Mouse (Mus musculus) forelimb bud, embryonic 11.5 days (tissue): ENCODE results near the gene 1700025G04Rik.

Source experiments
- DNase-seq: peaks from one replicate; pipeline ENCODE4 v3.0.0-alpha.2; 2012; ENCODE audit warnings: low read depth, low spot score

1700025G04Rik gene

DNA sequence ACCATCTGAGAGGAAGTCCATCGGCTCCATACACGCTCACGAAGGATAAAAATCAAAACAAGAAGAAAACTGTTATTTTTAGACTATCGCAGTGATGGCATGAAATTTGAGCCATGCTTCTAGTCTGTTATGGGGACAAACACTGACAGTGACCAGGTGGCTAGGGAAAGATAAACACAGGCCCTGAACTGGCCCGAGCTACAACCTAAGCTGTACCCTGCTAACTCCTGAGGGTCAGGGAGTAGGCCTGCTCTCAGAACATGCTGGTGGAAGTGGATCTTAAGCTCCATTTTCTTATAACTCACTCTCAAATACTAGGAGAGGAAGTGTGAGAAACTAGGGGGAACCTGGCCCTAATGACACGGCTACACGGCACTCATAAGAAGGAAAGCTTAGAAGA, 126.7 kb downstream of the 1700025G04Rik start:
- DNase-seq = no peak

DNA sequence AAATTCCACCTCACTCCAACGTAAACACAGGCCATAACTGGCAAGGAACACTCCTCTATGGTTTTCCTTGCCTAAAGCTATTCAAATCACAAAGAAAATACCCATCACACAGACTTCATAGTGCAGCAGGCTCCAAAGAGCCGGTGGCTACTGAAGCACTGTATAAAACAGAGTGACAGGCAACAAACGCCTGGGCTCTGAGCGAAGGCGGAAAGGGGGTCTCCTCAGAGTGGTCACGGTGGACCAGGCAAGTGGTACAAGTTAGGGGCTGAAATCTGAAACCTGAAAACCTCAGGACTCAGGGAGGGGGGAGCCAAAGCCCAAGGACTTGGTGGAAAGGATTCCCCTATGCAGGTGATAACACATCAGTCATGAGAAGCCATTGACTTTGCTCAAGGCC, 127.8 kb downstream of the 1700025G04Rik start:
- DNase-seq = no peak

DNA sequence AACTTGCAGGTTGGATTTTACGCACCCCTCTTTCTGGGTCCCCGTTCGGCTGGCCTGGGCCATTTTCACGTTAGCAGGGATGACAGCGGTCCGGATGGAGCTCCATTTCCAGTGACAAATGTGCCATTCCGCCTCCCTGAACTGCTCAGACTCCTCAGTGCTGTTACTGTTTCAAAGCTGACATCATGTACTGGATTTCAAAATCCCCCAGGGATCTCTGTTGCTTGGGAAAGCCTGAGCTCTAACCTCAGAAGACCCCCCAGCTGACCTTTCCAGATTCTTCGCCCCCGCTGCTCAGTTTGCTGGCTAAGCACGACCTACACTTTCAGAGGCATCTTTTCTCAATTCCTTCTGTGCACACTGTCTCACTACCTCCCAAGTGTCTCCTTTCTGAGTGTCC, 128.7 kb downstream of the 1700025G04Rik start:
- no peak for DNase-seq

GRCm38 (mm10) chr1:151959010-151959409, 130.9 kb downstream of the 1700025G04Rik start:
- no peak for DNase-seq

GRCm38 (mm10) chr1:151958442-151958841, 131.5 kb downstream of the 1700025G04Rik start:
- DNase-seq = no peak

GRCm38 (mm10) chr1:151957669-151958068, 132.3 kb downstream of the 1700025G04Rik start:
- DNase-seq = no peak

DNA sequence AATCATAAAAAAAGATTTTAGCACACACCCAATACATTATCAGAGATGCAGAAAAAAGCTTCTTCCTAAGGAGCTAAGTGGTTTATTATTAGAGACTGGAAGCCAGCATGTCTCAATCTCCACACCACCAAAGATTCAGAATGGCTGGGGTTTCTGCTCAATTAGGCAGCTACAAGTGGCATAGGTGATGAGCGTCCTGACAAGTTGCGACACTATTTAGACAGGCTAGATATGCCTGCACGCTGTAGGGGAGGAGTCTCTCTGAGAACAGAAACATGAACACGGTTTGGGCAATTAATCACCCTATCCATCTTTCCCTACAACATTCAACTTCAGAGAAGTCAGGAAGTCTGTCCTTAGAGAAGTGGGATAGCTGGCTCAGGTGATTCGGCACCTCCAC, 134.1 kb downstream of the 1700025G04Rik start:
- no peak for DNase-seq

DNA sequence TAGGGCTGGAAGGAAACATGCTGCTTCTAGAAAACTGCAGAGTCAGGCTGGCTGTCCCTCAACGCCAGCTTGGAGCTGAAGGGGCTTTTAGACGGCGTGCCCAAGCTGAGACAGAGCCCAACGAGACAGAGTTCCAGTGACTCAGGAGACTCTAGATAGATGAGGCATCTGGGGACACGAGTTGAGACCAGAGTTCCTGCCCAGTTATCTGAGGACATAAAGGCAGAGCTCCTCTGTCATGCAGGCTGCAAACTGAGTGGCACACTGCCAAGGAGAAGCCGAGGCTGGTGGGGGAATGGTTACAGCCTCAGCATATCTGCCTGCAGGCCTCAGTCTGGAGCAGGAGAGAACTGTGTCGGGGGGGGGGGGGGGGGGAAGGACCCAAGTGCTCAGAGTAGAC, 136.4 kb downstream of the 1700025G04Rik start:
- no peak for DNase-seq

- DNase-seq = no peak
Measured at GRCm38 (mm10) chr1:151948065-151948464, 141.9 kb downstream of the 1700025G04Rik start.

GRCm38 (mm10) chr1:151947571-151947970, 142.4 kb downstream of the 1700025G04Rik start:
- DNase-seq = no peak

DNA sequence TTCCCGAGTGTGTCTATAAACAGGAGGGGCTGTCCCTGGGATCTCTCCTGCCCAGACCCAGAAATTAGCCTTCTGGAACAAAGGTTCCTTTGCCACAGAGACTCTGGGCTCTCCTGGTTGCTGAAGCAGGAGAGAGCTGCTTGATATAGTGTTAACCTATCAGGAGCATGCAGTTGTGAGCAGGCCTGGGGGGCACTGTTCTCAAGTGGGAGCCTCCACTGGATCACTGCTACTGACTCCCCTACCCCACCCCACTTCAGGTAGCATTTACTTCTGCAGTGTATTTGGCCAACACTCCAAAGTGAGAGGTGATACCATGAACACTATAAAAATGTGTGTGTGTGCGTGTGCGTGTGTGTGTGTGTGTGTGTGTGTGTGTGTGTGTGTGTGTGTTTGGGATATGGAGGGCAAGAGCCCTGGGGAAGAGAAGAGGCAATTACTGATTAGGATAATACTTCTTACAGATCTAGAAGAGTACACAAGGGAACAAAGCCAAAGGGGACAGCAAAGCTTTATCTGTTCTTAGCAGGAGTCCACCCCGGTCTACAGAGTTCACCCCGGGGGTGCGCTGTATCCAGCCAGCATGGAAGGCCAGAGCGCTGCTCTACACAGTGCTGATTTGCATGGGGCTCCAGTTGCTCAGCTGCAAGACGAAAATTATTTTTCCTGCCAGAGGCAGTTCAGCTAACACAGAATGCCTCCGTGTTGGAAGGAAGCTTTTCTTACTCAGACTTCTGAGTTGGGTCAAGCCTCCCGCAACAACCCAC, 145.3 kb downstream of the 1700025G04Rik start:
- no peak for DNase-seq

DNA sequence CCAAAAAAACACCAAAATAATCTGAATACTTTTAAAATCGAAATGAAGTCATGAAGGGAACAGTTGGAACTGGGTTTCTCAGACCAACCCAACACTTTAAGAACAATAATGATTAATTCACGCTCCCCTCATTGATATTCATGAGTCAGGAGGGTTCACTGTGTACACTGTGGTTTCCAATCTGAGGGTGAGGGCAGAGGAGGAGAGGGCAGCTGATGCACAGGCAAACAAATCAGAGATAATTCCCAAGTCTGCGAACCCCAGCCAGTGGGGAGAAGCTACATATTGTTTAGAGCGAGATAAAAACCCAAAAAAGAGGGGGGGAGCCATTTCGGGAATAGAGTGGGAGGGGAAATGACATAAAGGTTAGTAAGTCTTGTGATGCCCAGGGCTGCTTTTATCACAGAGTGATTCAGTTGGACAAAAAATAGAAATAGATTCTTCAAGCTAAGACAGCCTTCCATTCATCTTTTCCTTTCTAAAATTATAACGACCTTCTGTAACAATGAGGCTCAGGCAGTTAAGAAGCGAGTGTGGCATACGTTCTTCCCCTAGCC, 146.2 kb downstream of the 1700025G04Rik start:
- no peak for DNase-seq

DNA sequence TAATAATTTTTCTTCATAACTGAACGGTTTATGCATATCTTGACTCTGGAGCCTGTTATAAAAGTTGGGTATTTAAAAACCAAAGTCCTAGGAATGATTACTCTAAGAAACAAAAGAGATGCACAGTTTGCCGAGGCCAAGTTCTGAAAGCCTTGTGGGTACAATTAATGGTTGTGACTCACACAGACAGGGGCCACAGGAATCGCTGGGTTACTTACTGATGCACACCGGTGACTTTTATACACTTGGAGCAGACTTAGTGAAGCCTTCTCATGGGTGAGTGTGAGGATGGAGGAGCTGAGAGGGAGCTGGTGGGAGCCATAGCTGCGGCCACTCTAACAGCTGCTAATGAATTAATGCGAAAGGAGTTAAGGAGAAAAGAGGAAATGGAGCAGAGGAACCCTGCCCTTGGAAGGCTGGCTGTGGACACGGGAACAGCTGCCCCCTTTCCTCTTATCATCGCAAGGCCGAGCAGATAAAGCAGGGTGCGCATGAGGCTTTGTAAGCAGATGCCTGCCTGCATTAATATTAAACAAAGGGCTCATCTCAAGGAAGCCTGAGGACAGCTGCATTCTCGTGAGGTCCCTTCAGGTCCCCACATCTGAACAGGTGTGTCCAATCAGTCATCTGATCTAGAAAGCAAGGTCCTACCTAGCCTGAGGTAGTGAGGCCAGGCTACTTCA, 146.8 kb downstream of the 1700025G04Rik start:
- DNase-seq = no peak

DNA sequence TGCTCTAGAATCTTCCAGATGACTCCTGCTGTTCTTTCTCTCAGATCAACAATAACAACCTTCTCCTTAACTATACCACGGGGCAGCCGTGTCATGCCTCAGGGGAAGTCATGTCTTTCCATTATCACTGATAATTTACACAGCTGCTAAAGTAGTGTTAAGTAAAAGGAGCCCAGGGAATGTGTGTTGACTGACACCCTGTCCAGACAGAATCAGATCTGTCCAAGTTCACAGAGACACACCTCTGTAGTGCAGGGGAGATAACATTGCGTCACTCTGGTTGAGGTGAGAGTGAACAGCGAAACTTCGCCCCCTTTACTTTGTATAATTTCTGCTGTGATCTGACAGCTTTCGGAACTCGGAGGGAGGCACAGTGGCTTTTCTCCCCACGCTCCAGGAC, 149.9 kb downstream of the 1700025G04Rik start:
- no peak for DNase-seq

DNA sequence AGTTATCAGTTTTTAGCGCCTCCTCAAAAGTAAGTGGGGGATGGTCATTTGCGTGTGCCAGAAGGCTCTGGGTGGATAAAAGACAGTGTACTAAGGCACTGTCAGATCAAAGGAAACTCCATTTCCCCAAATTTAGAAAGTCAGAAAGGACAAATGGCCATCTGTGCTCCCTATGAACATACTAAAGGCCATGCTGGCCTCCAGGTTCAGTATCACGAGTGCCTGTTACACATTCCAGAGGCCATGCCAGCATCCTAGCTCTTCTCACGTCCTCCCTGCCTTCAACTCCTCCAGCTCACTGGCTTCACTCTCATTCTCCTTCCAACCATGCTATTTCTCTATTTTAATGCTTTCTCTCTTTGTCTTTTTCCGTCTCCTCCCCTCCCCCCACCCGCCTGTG, 150.4 kb downstream of the 1700025G04Rik start:
- DNase-seq = no peak

- DNase-seq = no peak
Measured at GRCm38 (mm10) chr1:151933605-151934004, 156.3 kb downstream of the 1700025G04Rik start.

GRCm38 (mm10) chr1:151926826-151927225, 163.1 kb downstream of the 1700025G04Rik start:
- no peak for DNase-seq

DNA sequence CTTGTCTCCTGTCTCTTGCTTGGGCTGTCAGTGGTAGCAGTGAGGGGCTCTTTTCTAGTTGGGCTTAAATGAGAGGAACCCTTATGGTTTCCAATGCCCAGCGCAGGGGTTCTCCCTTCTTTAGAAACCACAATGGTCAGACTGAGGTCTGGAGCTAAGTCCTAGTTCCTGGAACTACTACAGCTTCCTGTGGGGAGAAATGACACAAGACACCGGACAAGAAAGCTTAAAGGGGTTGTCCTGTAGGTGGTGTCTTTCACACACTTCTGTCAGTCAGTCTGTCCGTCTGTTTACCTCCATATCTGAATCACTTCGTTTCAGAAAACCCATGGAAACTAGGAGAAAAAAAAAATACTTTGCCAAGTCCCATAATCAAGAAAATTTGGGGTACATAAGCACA, 163.8 kb downstream of the 1700025G04Rik start:
- no peak for DNase-seq

DNA sequence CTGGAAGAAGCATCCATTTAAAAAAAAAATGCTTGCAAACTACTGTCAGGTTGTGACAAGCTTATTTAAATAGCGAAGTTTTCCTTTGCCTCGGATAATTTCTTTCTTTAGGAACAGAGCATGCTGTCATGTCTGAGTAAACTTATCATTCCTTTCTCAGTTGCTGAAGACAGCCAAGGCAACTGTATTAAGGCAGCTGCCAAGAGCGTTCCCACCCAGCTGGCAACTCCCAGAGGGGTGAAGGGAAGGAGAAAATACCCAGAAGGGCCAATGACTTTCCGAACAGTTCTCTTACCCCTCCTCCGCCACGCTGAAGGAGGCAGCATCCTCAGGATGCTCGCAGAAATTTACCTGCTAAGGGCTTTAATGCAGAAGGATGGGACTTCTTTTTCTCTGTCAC, 164.2 kb downstream of the 1700025G04Rik start:
- no peak for DNase-seq

DNA sequence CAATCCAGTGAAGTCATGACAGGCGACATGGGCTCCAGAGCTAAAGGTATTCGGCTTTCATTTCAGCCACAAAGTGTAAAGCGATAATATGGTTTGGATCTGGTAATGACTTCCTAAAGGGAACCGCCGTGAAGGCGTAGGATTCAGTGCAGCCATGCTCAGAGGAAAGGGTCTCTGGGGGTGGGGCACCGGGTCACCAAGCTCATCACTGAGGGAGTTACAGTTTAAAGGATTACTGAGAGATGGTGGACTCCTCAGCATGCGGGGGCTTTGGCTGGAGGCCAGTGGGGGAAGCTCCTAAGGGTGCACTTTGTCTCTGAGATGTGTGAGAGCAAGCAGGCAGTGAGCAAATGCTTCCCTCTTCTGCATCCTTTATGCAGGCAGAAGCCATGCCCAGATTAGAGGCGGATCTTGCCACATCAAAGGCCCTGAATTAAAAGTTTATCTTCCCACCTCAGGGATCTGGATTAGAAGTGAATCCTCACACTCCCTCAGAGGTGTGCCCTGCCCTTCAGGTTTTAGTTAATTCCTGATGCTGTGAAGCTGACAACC, 171.0 kb downstream of the 1700025G04Rik start:
- no peak for DNase-seq

DNA sequence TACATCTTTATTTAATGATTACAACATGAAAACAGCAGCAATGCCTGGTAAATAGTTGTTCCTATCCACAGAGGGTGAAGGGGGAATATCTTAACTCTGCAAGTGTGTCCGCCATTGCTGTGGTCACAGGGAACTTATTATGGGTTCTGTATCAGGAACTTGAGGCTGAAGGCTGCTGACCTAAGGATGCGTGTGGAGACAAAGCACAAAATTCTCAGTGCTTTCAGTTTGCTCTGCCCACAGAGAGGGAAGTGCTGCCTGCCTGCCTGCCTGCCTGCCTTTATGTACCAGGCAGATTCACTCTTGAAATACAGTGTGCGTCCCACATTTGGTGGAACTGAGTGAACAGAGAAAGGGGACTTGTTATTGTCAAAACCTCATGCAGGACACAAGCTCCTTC, 172.2 kb downstream of the 1700025G04Rik start:
- no peak for DNase-seq

DNA sequence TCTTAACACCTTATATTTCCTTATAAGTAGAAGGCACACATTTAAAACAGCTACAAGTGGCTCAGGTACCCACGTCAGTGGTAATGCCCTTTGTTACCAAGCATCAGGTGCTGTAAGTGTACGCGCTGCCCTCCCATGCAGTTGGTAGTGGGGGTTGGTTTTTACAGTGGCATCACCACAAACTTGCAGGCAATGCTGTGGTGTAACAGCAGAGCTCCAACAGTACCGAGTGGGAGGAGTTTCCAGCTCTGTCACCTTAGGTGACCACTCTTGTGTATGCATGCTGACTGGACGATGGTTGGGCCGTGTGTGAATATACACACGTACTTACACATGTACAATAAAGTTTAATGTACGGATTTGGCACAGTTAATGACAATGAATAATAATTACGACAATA, 175.4 kb downstream of the 1700025G04Rik start:
- no peak for DNase-seq

DNA sequence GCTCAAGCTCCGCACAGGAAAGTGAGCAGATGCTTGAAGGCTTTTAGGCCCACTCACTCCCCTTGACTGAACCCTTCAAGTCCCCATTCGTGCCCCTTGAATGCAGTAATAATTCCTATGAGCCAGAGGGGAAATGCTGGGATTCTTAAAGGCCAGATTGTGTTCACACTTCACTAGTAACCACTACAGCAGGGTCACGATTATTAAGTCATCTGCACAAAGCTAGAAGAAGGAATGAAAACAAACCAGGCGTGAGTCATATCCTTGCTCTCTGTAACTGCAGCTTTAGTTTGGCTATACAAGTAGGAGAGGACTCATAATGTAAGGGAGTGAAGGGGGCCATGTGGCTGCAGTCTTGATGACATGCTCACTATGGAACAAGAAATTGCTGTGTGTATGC, 182.9 kb downstream of the 1700025G04Rik start:
- DNase-seq = no peak
